Mouse (Mus musculus): ENCODE measurements around the gene Plac8.

DNA sequence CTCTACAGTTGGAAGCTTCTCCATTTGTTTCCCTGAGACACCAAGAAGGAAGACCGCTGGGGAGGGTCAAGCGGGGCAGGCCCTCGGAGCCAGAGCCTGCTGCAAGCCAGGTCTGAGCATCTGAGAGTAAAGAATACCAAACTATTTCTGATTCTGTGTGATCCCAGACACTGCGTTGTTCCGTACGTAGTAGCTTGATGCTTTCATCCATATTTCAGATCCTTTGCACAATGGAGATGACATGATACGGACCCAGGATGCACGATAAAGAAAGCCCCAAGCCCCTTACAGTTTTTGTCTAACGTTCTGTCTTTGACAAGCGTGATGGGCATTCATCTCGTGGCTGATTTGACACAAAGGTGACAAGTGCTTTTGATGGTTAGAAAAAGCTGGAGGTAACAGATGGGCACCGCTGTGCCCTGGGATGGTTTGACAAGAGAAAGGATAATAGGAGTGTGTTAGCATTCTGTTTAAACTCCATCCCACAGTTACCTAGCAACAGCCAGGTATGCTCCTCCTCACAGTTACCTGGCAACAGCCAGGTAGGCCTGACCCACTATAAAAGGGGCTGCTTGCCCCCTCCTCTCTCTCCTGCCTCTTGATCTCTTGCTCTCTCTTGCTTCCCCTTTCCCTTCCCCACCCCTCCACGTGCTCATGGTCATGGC lies 22.9 kb upstream of the Plac8 start:
- TF ChIP-seq MAX (IDR thresholded peaks at IDR 0.05) = no peak
- TF ChIP-seq CTCF (IDR thresholded peaks at IDR 0.05; ENCODE audit: control insufficient read depth, insufficient read depth, insufficient read length) = no peak
- TF ChIP-seq MYOG (IDR thresholded peaks at IDR 0.05; ENCODE audit: control insufficient read depth, extremely low read depth, insufficient read length) = no peak
- no peak for TF ChIP-seq MYOD1 (IDR thresholded peaks at IDR 0.05; ENCODE audit: control insufficient read depth, insufficient read length, low read depth)
- TF ChIP-seq CEBPB (IDR thresholded peaks at IDR 0.05; ENCODE audit: low read depth) = no peak
